Mouse (Mus musculus): ENCODE results near the gene Rnf141.

Gene Rnf141

DNA sequence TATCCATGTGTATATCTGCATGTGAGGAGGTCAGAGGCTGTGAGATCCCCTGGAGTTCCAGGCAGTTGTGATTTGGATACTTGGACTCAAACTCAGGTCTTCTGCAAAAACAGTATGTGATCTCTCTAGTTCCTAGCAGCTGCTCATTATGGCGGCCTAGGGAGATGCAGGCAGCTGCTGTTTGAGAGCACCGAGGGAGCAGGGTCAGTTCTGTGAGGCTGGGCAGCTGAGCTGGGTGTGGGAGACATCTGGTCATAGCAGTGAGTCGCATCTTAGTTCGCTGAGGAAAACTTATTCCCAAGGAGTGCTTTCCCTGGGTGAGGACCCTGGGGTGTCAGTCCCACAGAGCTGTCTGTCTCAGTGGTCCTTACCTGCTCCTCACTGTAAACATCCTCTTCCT is 49.5 kb downstream of the Rnf141 start:
- no peak for DNase-seq (ENCODE audit: low read depth)

- no peak for DNase-seq (ENCODE audit: low read depth)
Observed at GRCm38 (mm10) chr7:110792834-110793233, 51.4 kb downstream of the Rnf141 start.

DNA sequence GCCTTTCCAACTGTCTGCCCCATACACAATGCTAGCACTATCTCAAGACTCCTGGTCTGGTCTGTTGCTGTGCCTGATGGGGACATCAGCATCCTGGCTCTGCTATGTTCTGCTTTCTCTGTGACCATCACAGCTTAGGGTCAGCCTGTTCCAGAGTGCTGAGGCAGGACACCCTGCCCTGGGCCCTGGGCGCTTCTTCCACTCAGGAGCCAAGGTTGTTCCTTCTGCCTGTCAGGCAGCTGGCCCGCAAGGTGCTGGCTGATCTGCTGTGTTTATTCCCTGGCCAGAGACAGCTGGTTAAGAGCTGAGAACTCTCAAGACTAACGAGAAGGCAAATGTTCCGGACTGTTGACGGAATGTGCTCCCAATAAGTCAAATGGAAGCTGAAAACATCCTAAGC is 52.1 kb downstream of the Rnf141 start:
- no peak for DNase-seq (ENCODE audit: low read depth)

- DNase-seq (ENCODE audit: low read depth): no peak
Observed at GRCm38 (mm10) chr7:110790878-110791277, 53.4 kb downstream of the Rnf141 start.

DNA sequence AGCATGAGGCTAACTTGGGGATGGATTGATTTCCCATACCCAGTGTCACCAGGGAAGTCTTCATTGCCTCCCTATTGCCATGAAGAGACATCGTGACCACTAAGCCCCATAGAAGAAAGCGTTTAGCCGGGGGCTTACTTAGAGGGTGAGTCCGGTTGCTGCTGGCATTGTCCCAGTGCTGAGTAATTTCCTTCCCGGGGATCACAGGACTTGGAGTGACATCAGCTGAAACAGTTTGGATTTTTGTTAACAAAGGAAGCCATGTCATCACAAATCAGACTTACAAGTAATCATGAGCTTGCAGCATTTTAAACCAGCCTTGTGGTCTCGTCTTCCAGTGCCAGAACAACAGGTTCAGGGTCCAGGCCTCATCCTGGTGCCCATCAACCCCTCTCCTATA is 56.9 kb downstream of the Rnf141 start:
- DNase-seq (ENCODE audit: low read depth): no peak

GRCm38 (mm10) chr7:110785741-110786146 is 58.5 kb downstream of the Rnf141 start:
- DNase-seq (ENCODE audit: low read depth): no peak

DNA sequence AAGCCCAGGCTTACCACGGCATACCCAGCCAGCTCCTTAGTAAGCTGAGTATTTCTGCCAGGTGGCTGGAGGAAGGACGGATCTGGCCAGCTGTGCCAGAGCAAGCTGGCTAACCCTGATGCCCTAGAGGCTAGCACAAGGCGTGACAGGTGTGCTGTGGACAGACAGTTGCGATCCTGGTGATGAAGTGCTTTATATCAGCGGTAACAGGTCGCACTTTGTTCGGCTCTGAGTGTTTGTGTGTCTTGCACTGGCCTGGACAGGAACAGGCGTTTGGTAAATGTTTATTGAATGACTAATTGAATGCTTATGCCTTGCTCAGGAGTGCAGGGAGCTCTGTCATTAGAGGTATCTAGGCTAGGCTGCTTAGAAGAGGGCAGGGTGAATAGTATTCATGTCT is 59.3 kb downstream of the Rnf141 start:
- no peak for DNase-seq (ENCODE audit: low read depth)

GRCm38 (mm10) chr7:110782845-110783478 is 61.3 kb downstream of the Rnf141 start:
- DNase-seq (ENCODE audit: low read depth): no peak

DNA sequence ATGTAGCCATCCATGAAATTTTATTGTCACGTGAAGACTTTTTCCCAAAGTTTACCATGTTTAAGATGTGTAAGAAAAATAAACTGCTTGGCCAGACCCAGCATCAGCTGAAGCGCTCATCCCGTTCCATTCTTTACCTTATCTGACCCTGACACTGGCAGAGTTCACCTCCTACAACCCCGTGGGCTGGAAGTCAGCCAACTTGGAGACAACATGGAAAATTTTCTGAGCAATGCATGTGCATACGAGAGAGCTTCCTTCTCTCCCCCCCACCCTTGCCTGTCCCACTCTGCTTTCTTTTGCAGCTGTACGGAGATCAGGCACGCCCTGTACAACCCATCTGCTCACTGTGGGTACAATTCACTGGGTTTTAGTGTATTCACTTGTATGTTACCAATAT is 62.1 kb downstream of the Rnf141 start:
- no peak for DNase-seq (ENCODE audit: low read depth)

DNA sequence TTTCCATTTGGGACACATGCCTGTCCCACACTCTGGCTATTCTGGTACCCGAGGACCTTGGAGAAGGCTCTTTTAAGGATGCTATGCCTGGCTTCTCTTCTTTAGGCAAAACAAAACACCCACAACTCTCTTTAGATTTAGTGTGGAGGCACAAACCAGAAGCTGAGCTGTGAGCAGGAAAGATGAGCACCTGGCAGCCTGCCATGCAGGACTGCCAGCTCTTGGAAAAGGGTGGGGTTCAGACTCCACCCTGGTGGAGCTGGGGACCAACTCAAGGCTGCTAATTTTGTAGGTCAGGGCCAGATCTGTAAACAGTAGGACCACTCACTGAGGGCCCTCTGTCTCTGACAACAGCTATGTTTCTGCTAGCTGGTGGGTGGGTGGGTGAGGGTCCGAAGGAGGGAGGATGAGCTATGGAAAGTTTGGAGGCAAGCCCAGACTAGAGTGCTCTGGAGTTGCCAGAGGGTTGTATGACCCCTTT is 63.0 kb downstream of the Rnf141 start:
- no peak for DNase-seq (ENCODE audit: low read depth)

GRCm38 (mm10) chr7:110780520-110780919 is 63.7 kb downstream of the Rnf141 start:
- DNase-seq (ENCODE audit: low read depth): no peak

GRCm38 (mm10) chr7:110779605-110780111 is 64.6 kb downstream of the Rnf141 start:
- DNase-seq (ENCODE audit: low read depth): no peak

DNA sequence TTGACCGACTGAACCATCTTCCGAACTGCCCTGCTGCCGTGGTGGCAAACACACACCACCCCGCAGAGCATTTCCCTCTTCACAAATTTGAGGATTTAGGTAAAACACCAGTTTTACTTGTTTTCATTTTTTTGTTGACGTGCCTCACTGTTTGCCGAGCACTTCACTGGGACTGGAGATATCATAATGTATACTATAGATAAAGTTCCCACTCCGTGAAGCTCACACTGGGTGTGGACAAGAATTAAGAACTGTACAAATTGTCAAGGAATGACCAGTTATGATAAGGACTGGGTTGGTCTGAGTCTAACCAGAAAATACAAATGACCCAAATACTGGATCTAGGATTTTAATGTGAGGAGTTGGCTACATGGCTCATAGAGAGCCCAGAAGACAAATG is 65.3 kb downstream of the Rnf141 start:
- no peak for DNase-seq (ENCODE audit: low read depth)

DNA sequence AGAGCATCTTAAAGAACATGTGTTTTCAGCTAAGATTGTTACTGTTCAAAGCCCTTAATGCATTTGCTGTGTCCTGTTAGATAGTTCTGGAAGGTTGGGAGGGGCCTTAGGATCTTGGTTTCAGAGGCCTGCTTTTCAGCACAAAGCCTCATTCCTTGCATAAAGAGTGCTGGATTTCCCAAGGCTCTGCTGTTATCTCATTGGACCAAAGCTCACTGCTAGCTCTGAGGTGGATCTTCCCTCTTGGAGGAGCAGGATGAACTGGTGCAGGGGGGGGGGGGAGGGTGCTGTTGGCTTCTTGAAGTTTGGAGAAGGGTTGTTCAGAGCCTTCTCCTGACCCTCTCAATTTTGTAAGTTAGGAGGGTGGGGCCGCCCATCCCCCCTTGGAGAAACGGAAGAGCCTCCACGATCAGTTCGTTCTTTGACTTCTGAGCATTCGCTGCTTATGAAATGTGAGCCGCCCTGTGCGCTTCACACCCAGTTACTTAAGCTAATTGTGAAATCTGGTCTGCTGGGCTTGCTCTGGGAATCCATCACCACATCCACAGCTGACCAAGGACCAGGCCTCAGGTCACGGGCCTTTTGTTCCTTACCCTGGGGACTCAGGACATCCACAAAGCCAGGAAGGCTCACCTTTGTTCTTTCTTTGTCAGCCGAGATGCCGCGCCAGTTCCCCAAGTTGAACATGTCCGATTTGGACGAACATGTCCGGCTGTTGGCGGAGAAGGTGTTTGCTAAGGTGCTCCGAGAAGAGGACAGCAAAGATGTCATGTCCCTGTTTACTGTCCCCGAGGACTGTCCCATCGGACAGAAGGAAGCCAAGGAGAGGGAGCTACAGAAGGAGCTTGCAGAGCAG is 66.9 kb downstream of the Rnf141 start:
- no peak for DNase-seq (ENCODE audit: low read depth)

DNA sequence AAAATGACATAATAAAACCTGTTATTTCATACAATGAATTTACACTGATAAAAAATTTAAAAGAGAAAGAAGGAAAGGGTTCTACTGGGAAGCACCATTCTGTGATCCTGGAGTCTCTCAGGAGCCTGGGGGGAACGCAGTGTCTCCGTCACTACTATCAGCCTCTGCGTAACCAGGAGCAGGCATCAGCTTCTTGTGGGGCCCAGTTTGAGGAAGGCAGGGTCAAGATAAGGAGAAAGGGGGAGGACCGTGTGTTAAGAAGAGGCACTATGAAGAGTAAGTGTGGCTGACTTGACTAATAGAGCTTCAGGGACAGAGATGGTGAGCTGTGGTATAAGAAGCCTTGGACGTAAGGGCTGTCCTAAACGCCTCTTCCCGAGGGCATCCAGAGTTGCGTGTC is 69.6 kb downstream of the Rnf141 start:
- DNase-seq (ENCODE audit: low read depth): peak; percentile 85

DNA sequence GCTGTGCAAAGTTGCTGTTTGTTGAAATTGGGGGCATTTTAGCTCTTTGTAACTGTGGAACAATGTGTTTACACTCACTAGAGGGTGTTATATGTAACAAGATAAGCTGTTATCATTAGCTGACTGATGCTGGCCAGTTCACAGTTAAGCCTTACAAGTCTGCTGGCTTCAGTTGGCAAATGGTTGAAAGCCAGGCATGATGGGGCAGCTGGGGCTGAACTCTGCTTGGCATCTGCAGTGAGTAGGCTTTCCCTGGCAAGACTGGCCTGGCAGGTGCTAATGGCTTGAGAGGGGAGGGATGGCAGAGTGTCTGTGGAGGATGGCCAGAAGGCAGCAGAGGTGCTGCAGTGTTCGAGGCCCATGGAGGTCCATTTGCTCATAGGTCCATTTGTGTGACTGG is 70.2 kb downstream of the Rnf141 start:
- DNase-seq (ENCODE audit: low read depth): no peak

GRCm38 (mm10) chr7:110773204-110774002 is 70.9 kb downstream of the Rnf141 start:
- DNase-seq (ENCODE audit: low read depth): no peak

DNA sequence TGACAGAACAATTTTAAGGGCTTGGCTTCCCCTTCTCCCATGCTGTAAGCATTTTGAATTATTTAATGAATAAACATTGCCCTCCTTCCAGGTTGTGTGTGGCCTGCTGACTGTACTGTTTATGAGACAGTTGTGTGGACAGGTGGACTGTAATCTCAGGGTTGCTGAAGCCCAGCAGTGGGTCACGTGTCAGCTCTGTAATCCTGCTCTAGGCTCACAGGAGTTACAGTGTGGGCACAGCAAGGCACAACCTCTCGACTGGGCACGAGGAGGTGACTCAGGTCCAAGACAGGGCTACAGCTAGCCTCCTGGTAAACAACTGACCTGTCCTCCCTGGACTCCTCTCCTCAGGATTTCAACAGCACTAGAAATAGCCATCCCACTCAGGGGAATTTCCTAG is 71.9 kb downstream of the Rnf141 start:
- no peak for DNase-seq (ENCODE audit: low read depth)

DNA sequence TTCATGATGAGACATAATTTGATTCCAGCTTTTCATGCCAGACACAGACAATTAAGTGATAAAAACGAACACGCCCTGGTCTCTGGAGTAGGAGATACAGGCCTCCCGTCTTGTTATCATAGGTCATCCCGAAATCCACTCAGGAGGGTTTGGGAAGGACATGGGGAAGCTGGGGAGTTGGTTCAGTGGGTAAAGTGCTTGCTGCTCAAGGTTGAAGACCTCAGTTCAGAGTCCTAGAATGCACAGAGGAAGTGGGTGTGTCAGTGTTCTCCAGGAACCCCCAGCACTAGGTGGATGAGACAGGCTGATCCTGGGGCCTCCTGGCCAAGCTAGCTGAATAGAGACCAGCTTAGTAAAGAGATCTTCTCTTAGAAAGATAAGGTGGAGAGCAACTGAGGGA is 73.3 kb downstream of the Rnf141 start:
- DNase-seq (ENCODE audit: low read depth): no peak

- no peak for DNase-seq (ENCODE audit: low read depth)
Observed at GRCm38 (mm10) chr7:110769094-110769493, 75.2 kb downstream of the Rnf141 start.

DNA sequence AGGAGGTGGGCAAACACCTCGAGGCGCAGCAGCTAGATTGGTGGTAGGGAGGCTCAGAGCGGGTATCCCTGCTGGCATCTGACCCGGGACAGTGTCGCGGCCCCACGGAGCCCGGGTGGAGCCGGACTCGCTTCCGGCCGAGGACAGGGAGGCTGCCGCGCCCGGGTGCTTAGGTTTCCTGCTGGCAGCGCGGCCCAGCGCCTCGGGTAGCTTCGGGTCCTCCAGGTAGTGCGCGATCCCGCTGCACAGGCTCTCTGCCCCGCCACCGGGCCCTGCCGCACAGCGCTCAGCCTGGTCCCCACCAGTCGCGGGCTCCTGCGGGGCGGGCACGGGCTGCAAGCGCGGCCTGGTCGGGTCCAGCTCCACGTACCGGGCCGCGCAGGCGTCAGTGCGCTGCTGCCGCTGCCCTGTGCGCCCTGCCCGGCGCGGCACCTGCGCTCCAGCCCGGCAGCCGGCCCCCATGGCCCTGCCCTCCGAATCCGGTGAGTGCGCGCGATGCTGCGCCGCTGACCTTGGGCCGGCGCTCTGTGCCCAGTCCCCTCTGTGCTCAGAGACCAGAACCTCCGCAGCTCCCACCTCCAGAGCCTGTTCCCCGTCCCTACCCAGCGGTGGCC is 75.7 kb downstream of the Rnf141 start:
- DNase-seq (ENCODE audit: low read depth): no peak

DNA sequence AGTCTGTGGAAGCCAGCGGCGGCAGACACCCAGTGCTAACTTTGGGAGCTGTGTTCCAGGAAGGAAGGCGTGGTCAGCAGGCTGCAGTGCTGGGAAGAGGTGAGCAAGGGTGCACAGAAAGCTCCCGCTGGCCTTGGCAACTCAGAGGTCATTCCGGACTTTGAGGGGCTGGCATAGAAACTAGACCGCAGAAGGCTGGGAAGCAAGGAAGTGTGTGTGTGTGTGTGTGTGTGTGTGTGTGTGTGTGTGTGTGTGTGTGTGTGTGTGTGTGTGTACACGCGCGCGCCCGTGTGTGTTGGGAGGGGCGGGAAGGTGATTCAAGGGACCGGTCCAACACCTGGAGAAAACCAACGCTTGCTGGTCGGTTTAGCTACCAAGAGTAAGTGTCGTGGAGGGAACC is 76.3 kb downstream of the Rnf141 start, which contains the start of gene Ampd3:
TSS of gene Ampd3 (plus strand) at position 206 of the 400 bp plus-strand sequence.
- no peak for DNase-seq (ENCODE audit: low read depth)
